In genomic region chr5:115300035-115300744, GRCm38 (mm10) we compare ENCODE assay signal across 8 mouse cellular contexts. TPM values are rescaled to one million over a fixed set of nuclear protein-coding genes. Genes with fewer than 3 reads are reported as not detected.
DNase-seq lines count a peak whose midpoint lies in the region; ATAC-seq and TF ChIP-seq lines count a peak whose summit lies in the region.

No protein-coding gene starts in this region.

- H3K4me3 ChIP-seq in embryonic facial prominence, embryonic 11.5 days (ENCODE audit: low read depth, low read length): peak overlapping the region; percentile 66
- H3K4me3 ChIP-seq in intestine, postnatal 0 days (ENCODE audit: low read depth, low read length): peak overlapping the region; percentile 80
- peak overlapping the region; percentile 77 for H3K4me3 ChIP-seq in limb, embryonic 12.5 days (replicated peaks)
- H3K4me3 ChIP-seq in midbrain, embryonic 12.5 days: peak overlapping the region; percentile 91
- H3K4me3 ChIP-seq in stomach, embryonic 16.5 days (replicated peaks; ENCODE audit: low read length): peak overlapping the region; percentile 94

- peak; percentile 36 for ATAC-seq in embryonic facial prominence, embryonic 11.5 days (replicated peaks; ENCODE audit: insufficient number of reproducible peaks, low FRiP score, low TSS enrichment, low read depth)
- peak; percentile 22 for ATAC-seq in intestine, postnatal 0 days
- peak; percentile 22 for ATAC-seq in limb, embryonic 12.5 days (ENCODE audit: insufficient number of reproducible peaks, insufficient read depth, low FRiP score, low TSS enrichment, low read depth)
- peak; percentile 34 for ATAC-seq in midbrain, embryonic 12.5 days (ENCODE audit: low FRiP score, low read depth)
- no peak; the same call in 1 of the 2 replicates for ATAC-seq in stomach, embryonic 16.5 days (ENCODE audit: insufficient read depth, low FRiP score)

- peak overlapping the region; percentile 64 for H3K4me2 ChIP-seq in embryonic facial prominence, embryonic 11.5 days (ENCODE audit: low read depth, low read length)
- H3K4me2 ChIP-seq in intestine, postnatal 0 days (replicated peaks; ENCODE audit: low read depth): peak overlapping the region; percentile 91
- peak overlapping the region; percentile 78 for H3K4me2 ChIP-seq in limb, embryonic 12.5 days
- H3K4me2 ChIP-seq in midbrain, embryonic 12.5 days (replicated peaks): peak overlapping the region; percentile 76
- peak overlapping the region; percentile 86 for H3K4me2 ChIP-seq in stomach, embryonic 16.5 days (ENCODE audit: low read depth, low read length)

- peak overlapping the region; percentile 88 for H3K27ac ChIP-seq in embryonic facial prominence, embryonic 11.5 days (replicated peaks; ENCODE audit: low read depth, low read length)
- peak overlapping the region; percentile 83 for H3K27ac ChIP-seq in intestine, postnatal 0 days (ENCODE audit: low read depth, low read length)
- H3K27ac ChIP-seq in limb, embryonic 12.5 days: peak overlapping the region; percentile 93
- H3K27ac ChIP-seq in midbrain, embryonic 12.5 days (replicated peaks): peak overlapping the region; percentile 94
- peak overlapping the region; percentile 96 for H3K27ac ChIP-seq in stomach, embryonic 16.5 days (ENCODE audit: low read length)

- peaks cover 4% of the 10 kb centered on the region; the same call in 1 of the 2 replicates for H3K4me1 ChIP-seq in embryonic facial prominence, embryonic 11.5 days (ENCODE audit: control insufficient read depth, insufficient read depth, low read length)
- no peaks in the 10 kb centered on the region for H3K4me1 ChIP-seq in intestine, postnatal 0 days (replicated peaks; ENCODE audit: control insufficient read depth, insufficient read depth, low read length)
- peaks cover 30% of the 10 kb centered on the region for H3K4me1 ChIP-seq in limb, embryonic 12.5 days (replicated peaks)
- H3K4me1 ChIP-seq in midbrain, embryonic 12.5 days: peaks cover 24% of the 10 kb centered on the region
- peaks cover 32% of the 10 kb centered on the region for H3K4me1 ChIP-seq in stomach, embryonic 16.5 days (ENCODE audit: control insufficient read depth, insufficient read depth, low read length)

- H3K27me3 ChIP-seq in embryonic facial prominence, embryonic 11.5 days (ENCODE audit: control insufficient read depth, insufficient read depth, low read length): no peaks in the 10 kb centered on the region
- no peaks in the 10 kb centered on the region for H3K27me3 ChIP-seq in intestine, postnatal 0 days (replicated peaks; ENCODE audit: control insufficient read depth, insufficient read depth, low read length)
- H3K27me3 ChIP-seq in limb, embryonic 12.5 days: no peaks in the 10 kb centered on the region
- H3K27me3 ChIP-seq in midbrain, embryonic 12.5 days: peaks cover 12% of the 10 kb centered on the region
- no peaks in the 10 kb centered on the region for H3K27me3 ChIP-seq in stomach, embryonic 16.5 days (ENCODE audit: control insufficient read depth, insufficient read depth, low read length)

- DNase-seq in A20 (ENCODE audit: low read depth, low spot score): peak; percentile 46
- DNase-seq in adrenal gland, adult 2 months: peak; percentile 82
- peak; percentile 81 for DNase-seq in embryonic facial prominence, embryonic 11.5 days (ENCODE audit: low spot score)
- DNase-seq in heart, adult 11 months: peak; percentile 98

- WGBS in embryonic facial prominence, embryonic 11.5 days: under 1% methylated on average over 44 of the region's 46 CpGs
- WGBS in intestine, postnatal 0 days: under 1% methylated on average over 45 of the region's 46 CpGs
- WGBS in limb, embryonic 12.5 days: under 1% methylated on average over 46 of the region's 46 CpGs
- WGBS in midbrain, embryonic 12.5 days: under 1% methylated on average over 46 of the region's 46 CpGs
- WGBS in stomach, embryonic 16.5 days: under 1% methylated on average over 46 of the region's 46 CpGs

- peak; percentile 67 for TF ChIP-seq CTCF in intestine, postnatal 0 days (IDR thresholded peaks at IDR 0.05; ENCODE audit: low read depth)

- peak overlapping the region; percentile 71 for H3K9ac ChIP-seq in embryonic facial prominence, embryonic 11.5 days (replicated peaks; ENCODE audit: low read length)
- peak overlapping the region; percentile 67 for H3K9ac ChIP-seq in intestine, postnatal 0 days (ENCODE audit: low read depth, low read length)
- H3K9ac ChIP-seq in limb, embryonic 12.5 days (replicated peaks): peak overlapping the region; percentile 85
- H3K9ac ChIP-seq in midbrain, embryonic 12.5 days (replicated peaks): peak overlapping the region; percentile 90
- peak overlapping the region; percentile 93 for H3K9ac ChIP-seq in stomach, embryonic 16.5 days (ENCODE audit: low read length)

- H3K9me3 ChIP-seq in embryonic facial prominence, embryonic 11.5 days (replicated peaks; ENCODE audit: control insufficient read depth, low read length): no peaks in the 10 kb centered on the region
- H3K9me3 ChIP-seq in intestine, postnatal 0 days (ENCODE audit: control insufficient read depth): no peaks in the 10 kb centered on the region
- H3K9me3 ChIP-seq in limb, embryonic 12.5 days: no peaks in the 10 kb centered on the region
- H3K9me3 ChIP-seq in midbrain, embryonic 12.5 days: no peaks in the 10 kb centered on the region
- no peaks in the 10 kb centered on the region for H3K9me3 ChIP-seq in stomach, embryonic 16.5 days (replicated peaks; ENCODE audit: control insufficient read depth, low read length)

- peaks cover 7% of the 10 kb centered on the region for H3K36me3 ChIP-seq in embryonic facial prominence, embryonic 11.5 days (replicated peaks; ENCODE audit: control insufficient read depth, insufficient read depth, low read depth, low read length)
- H3K36me3 ChIP-seq in intestine, postnatal 0 days (ENCODE audit: control insufficient read depth, insufficient read depth): peaks cover 13% of the 10 kb centered on the region
- peaks cover 44% of the 10 kb centered on the region for H3K36me3 ChIP-seq in limb, embryonic 12.5 days
- H3K36me3 ChIP-seq in midbrain, embryonic 12.5 days: peaks cover 35% of the 10 kb centered on the region
- H3K36me3 ChIP-seq in stomach, embryonic 16.5 days (ENCODE audit: control insufficient read depth, insufficient read depth, low read length): peaks cover 16% of the 10 kb centered on the region

RNA-seq across cellular contexts. Expression of gene Dynll1, which starts 0.6 kb away (rescaled TPM):
- 100 to 1,000 TPM; 220 to 347 TPM for total RNA-seq in adrenal gland, adult 2 months (2021)
- 38.0 and 45.1 TPM in 2 replicates for polyA plus RNA-seq in adrenal gland, adult 2 months (2012; rRNA removed)
- 1,836 and 1,851 TPM in 2 replicates for polyA plus RNA-seq in embryonic facial prominence, embryonic 11.5 days (2014; fragmentation: Nextera tagmentation; extraction: Ambion mirVana)
- polyA plus RNA-seq in intestine, postnatal 0 days (2015; fragmentation: Nextera tagmentation; extraction: Ambion mirVana): 510 and 539 TPM in 2 replicates
- polyA plus RNA-seq in limb, embryonic 12.5 days (2016; fragmentation: Nextera tagmentation; extraction: Ambion mirVana): 1,818 and 1,898 TPM in 2 replicates
- 1,312 and 1,433 TPM in 2 replicates for polyA plus RNA-seq in midbrain, embryonic 12.5 days (2016; fragmentation: Nextera tagmentation; extraction: Ambion mirVana)
- polyA plus RNA-seq in stomach, embryonic 16.5 days (2015; fragmentation: Nextera tagmentation; extraction: Ambion mirVana): 1,419 and 1,514 TPM in 2 replicates

RNA-seq across cellular contexts. Expression of gene Coq5, which starts 20.7 kb away (rescaled TPM):
- total RNA-seq in adrenal gland, adult 2 months (2021): 10 to 100 TPM; 52.5 to 68.0 TPM
- polyA plus RNA-seq in adrenal gland, adult 2 months (2012; rRNA removed): 14.6 and 15.7 TPM in 2 replicates
- polyA plus RNA-seq in embryonic facial prominence, embryonic 11.5 days (2014; fragmentation: Nextera tagmentation; extraction: Ambion mirVana): 51.7 and 52.2 TPM in 2 replicates
- 31.3 and 32.4 TPM in 2 replicates for polyA plus RNA-seq in intestine, postnatal 0 days (2015; fragmentation: Nextera tagmentation; extraction: Ambion mirVana)
- 39.0 and 44.0 TPM in 2 replicates for polyA plus RNA-seq in limb, embryonic 12.5 days (2016; fragmentation: Nextera tagmentation; extraction: Ambion mirVana)
- polyA plus RNA-seq in midbrain, embryonic 12.5 days (2016; fragmentation: Nextera tagmentation; extraction: Ambion mirVana): 48.5 and 52.8 TPM in 2 replicates
- 46.5 and 49.2 TPM in 2 replicates for polyA plus RNA-seq in stomach, embryonic 16.5 days (2015; fragmentation: Nextera tagmentation; extraction: Ambion mirVana)

RNA-seq across cellular contexts. Expression of gene Srsf9, which starts 26.8 kb away (rescaled TPM):
- total RNA-seq in adrenal gland, adult 2 months (2021): 10 to 100 TPM; 45.8 to 70.1 TPM
- 29.1 and 40.4 TPM in 2 replicates for polyA plus RNA-seq in adrenal gland, adult 2 months (2012; rRNA removed)
- 376 and 390 TPM in 2 replicates for polyA plus RNA-seq in embryonic facial prominence, embryonic 11.5 days (2014; fragmentation: Nextera tagmentation; extraction: Ambion mirVana)
- polyA plus RNA-seq in intestine, postnatal 0 days (2015; fragmentation: Nextera tagmentation; extraction: Ambion mirVana): 105 and 117 TPM in 2 replicates
- 444 and 480 TPM in 2 replicates for polyA plus RNA-seq in limb, embryonic 12.5 days (2016; fragmentation: Nextera tagmentation; extraction: Ambion mirVana)
- 346 and 358 TPM in 2 replicates for polyA plus RNA-seq in midbrain, embryonic 12.5 days (2016; fragmentation: Nextera tagmentation; extraction: Ambion mirVana)
- polyA plus RNA-seq in stomach, embryonic 16.5 days (2015; fragmentation: Nextera tagmentation; extraction: Ambion mirVana): 111 and 127 TPM in 2 replicates

RNA-seq across cellular contexts. Expression of gene Rnf10, which starts 27.5 kb away (rescaled TPM):
- total RNA-seq in adrenal gland, adult 2 months (2021): 100 to 1,000 TPM; 225 to 258 TPM
- 212 and 287 TPM in 2 replicates for polyA plus RNA-seq in adrenal gland, adult 2 months (2012; rRNA removed)
- polyA plus RNA-seq in embryonic facial prominence, embryonic 11.5 days (2014; fragmentation: Nextera tagmentation; extraction: Ambion mirVana): 75.0 and 80.1 TPM in 2 replicates
- polyA plus RNA-seq in intestine, postnatal 0 days (2015; fragmentation: Nextera tagmentation; extraction: Ambion mirVana): 64.9 and 69.1 TPM in 2 replicates
- polyA plus RNA-seq in limb, embryonic 12.5 days (2016; fragmentation: Nextera tagmentation; extraction: Ambion mirVana): 174 and 184 TPM in 2 replicates
- polyA plus RNA-seq in midbrain, embryonic 12.5 days (2016; fragmentation: Nextera tagmentation; extraction: Ambion mirVana): 196 and 208 TPM in 2 replicates
- polyA plus RNA-seq in stomach, embryonic 16.5 days (2015; fragmentation: Nextera tagmentation; extraction: Ambion mirVana): 85.1 and 99.8 TPM in 2 replicates

RNA-seq across cellular contexts. Expression of gene Gatc, which starts 40.8 kb away (rescaled TPM):
- 10 to 100 TPM; 21.1 to 24.0 TPM for total RNA-seq in adrenal gland, adult 2 months (2021)
- polyA plus RNA-seq in adrenal gland, adult 2 months (2012; rRNA removed): 12.2 and 15.4 TPM in 2 replicates
- 37.0 and 38.8 TPM in 2 replicates for polyA plus RNA-seq in embryonic facial prominence, embryonic 11.5 days (2014; fragmentation: Nextera tagmentation; extraction: Ambion mirVana)
- polyA plus RNA-seq in intestine, postnatal 0 days (2015; fragmentation: Nextera tagmentation; extraction: Ambion mirVana): 12.9 and 15.2 TPM in 2 replicates
- 27.3 and 30.6 TPM in 2 replicates for polyA plus RNA-seq in limb, embryonic 12.5 days (2016; fragmentation: Nextera tagmentation; extraction: Ambion mirVana)
- polyA plus RNA-seq in midbrain, embryonic 12.5 days (2016; fragmentation: Nextera tagmentation; extraction: Ambion mirVana): 39.7 and 43.6 TPM in 2 replicates
- polyA plus RNA-seq in stomach, embryonic 16.5 days (2015; fragmentation: Nextera tagmentation; extraction: Ambion mirVana): 21.3 and 24.5 TPM in 2 replicates

Comparison
In these comparisons a context has a peak if more than half of its experiments do, and no peak if none do; other contexts are left out.
1. DNase-seq: peak in every context shown above with its lines; median percentile 98 in heart, adult 11 months; 82 in adrenal gland, adult 2 months; 81 in embryonic facial prominence, embryonic 11.5 days; 46 in A20.
2. RNA of gene Dynll1, which starts 0.6 kb away (polyA plus RNA-seq): 1,836 to 1,851 TPM in embryonic facial prominence, embryonic 11.5 days, 1,818 to 1,898 TPM in limb, embryonic 12.5 days, 1,419 to 1,514 TPM in stomach, embryonic 16.5 days, 1,312 to 1,433 TPM in midbrain, embryonic 12.5 days and 510 to 539 TPM in intestine, postnatal 0 days; 38.0 to 45.1 TPM in adrenal gland, adult 2 months; every median in the first group is over 10 times any median in the second.
3. Peak in every context shown above with its lines, with median percentiles within 50 percentile points of each other: H3K27ac ChIP-seq, H3K4me2 ChIP-seq, H3K4me3 ChIP-seq and H3K9ac ChIP-seq.